Mouse (Mus musculus): ENCODE data around the gene Cast. TPM values are rescaled to one million over a fixed set of nuclear protein-coding genes. Genes with fewer than 3 reads are reported as not detected.

Cast gene
- total and polyA plus RNA-seq, 3 experiments = 15.3 to 24.9 (median 21.0) TPM

GRCm38 (mm10) chr13:74735834-74736233, 72.8 kb downstream of the Cast start:
- no peak for DNase-seq (ENCODE audit: extremely low read depth)
- H3K27ac ChIP-seq (ENCODE audit: insufficient read depth, low read depth) = no peak overlapping the region
- in situ Hi-C loops (cut with MboI; ENCODE audit: low pct_ligation_motif_present, low pct_unique_long_range_greater_than_20kb, low sequenced_read_pairs) = no loop called here

GRCm38 (mm10) chr13:74733726-74734125, 74.9 kb downstream of the Cast start:
- Histone ChIP-seq H3K4me1 (ENCODE audit: control insufficient read depth in 1 of 2, insufficient read depth in 2 of 2) (no peaks in the 10 kb centered on the region), H3K9ac (ENCODE audit: insufficient read depth, low read depth) (no peak overlapping the region), H3K27me3 (replicated peaks) (no peaks in the 10 kb centered on the region), H3K27ac (ENCODE audit: insufficient read depth, low read depth) (no peak overlapping the region), H3K4me2 (ENCODE audit: insufficient read depth, low read depth, poor library complexity, severe bottlenecking) (no peak overlapping the region), H3K4me3 (replicated peaks in 1 of 3; ENCODE audit: low read depth in 2 of 3, low read length in 2 of 3, poor library complexity in 1 of 3) (no peak overlapping the region), H3K9me3 (replicated peaks; ENCODE audit: low read length) (no peaks in the 10 kb centered on the region), H3K36me3 (replicated peaks in 1 of 2; ENCODE audit: control insufficient read depth in 1 of 2, insufficient read depth in 1 of 2, low read length in 1 of 2) (peaks cover 30 to 62% of the 10 kb centered on the region in 2 experiments), H3K79me2 (replicated peaks; ENCODE audit: control insufficient read depth, extremely low read depth, insufficient read depth, poor library complexity, severe bottlenecking) (no peaks in the 10 kb centered on the region)
- in situ Hi-C loops (cut with MboI; ENCODE audit: low pct_ligation_motif_present, low pct_unique_long_range_greater_than_20kb, low sequenced_read_pairs) (no loop called here), dilution Hi-C loops (cut with MboI; ENCODE audit: extremely low pct_ligation_motif_present, extremely low pct_unique_long_range_greater_than_20kb, low sequenced_read_pairs) (no loop called here)
- no peak for DNase-seq (ENCODE audit: extremely low read depth)
- TF ChIP-seq HCFC1 (IDR thresholded peaks at IDR 0.05; ENCODE audit: low read depth, low read length) = no peak

More at GRCm38 (mm10) chr13:74735834-74736233, 72.8 kb downstream of the Cast start:
- TF ChIP-seq CHD2 (IDR thresholded peaks at IDR 0.05; ENCODE audit: low read length) (no peak), ZNF384 (IDR thresholded peaks at IDR 0.05; ENCODE audit: low read depth, low read length) (no peak), MAZ (IDR thresholded peaks at IDR 0.05; ENCODE audit: low read depth, low read length) (no peak), SIN3A (IDR thresholded peaks at IDR 0.05; ENCODE audit: low read length) (no peak), CHD1 (IDR thresholded peaks at IDR 0.05; ENCODE audit: low read depth, low read length) (no peak), KAT2A (IDR thresholded peaks at IDR 0.05; ENCODE audit: insufficient replicate concordance, low read length) (no peak), RAD21 (IDR thresholded peaks at IDR 0.05; ENCODE audit: low read depth, low read length) (no peak), ZKSCAN1 (IDR thresholded peaks at IDR 0.05; ENCODE audit: borderline replicate concordance, low read depth, low read length) (no peak), MAX (IDR thresholded peaks at IDR 0.05; ENCODE audit: low read length) (no peak)
- Histone ChIP-seq H3K9ac (ENCODE audit: insufficient read depth, low read depth) (no peak overlapping the region), H3K36me3 (replicated peaks in 1 of 2; ENCODE audit: control insufficient read depth in 1 of 2, insufficient read depth in 1 of 2, low read length in 1 of 2) (peaks cover 30 to 60% of the 10 kb centered on the region in 2 experiments), H3K9me3 (replicated peaks; ENCODE audit: low read length) (no peaks in the 10 kb centered on the region), H3K4me2 (ENCODE audit: insufficient read depth, low read depth, poor library complexity, severe bottlenecking) (no peak overlapping the region), H3K4me3 (replicated peaks in 1 of 3; ENCODE audit: low read depth in 2 of 3, low read length in 2 of 3, poor library complexity in 1 of 3) (no peak overlapping the region), H3K4me1 (ENCODE audit: control insufficient read depth in 1 of 2, insufficient read depth in 2 of 2) (no peaks in the 10 kb centered on the region), H3K27me3 (replicated peaks) (no peaks in the 10 kb centered on the region), H3K79me2 (replicated peaks; ENCODE audit: control insufficient read depth, extremely low read depth, insufficient read depth, poor library complexity, severe bottlenecking) (no peaks in the 10 kb centered on the region)
- dilution Hi-C loops (cut with MboI; ENCODE audit: extremely low pct_ligation_motif_present, extremely low pct_unique_long_range_greater_than_20kb, low sequenced_read_pairs) = no loop called here

GRCm38 (mm10) chr13:74719002-74719401, 89.6 kb downstream of the Cast start:
- Histone ChIP-seq H3K4me2 (ENCODE audit: insufficient read depth, low read depth, poor library complexity, severe bottlenecking) (no peak overlapping the region), H3K4me1 (ENCODE audit: control insufficient read depth in 1 of 2, insufficient read depth in 2 of 2) (no peaks in the 10 kb centered on the region), H3K4me3 (replicated peaks in 1 of 3; ENCODE audit: low read depth in 2 of 3, low read length in 2 of 3, poor library complexity in 1 of 3) (no peak overlapping the region), H3K9ac (ENCODE audit: insufficient read depth, low read depth) (no peak overlapping the region), H3K27me3 (replicated peaks) (no peaks in the 10 kb centered on the region), H3K27ac (ENCODE audit: insufficient read depth, low read depth) (no peak overlapping the region), H3K79me2 (replicated peaks; ENCODE audit: control insufficient read depth, extremely low read depth, insufficient read depth, poor library complexity, severe bottlenecking) (no peaks in the 10 kb centered on the region), H3K9me3 (replicated peaks; ENCODE audit: low read length) (no peaks in the 10 kb centered on the region), H3K36me3 (replicated peaks in 1 of 2; ENCODE audit: control insufficient read depth in 1 of 2, insufficient read depth in 1 of 2, low read length in 1 of 2) (peaks cover 9 to 28% of the 10 kb centered on the region in 2 experiments)
- in situ Hi-C loops (cut with MboI; ENCODE audit: low pct_ligation_motif_present, low pct_unique_long_range_greater_than_20kb, low sequenced_read_pairs) = no loop called here
- TF ChIP-seq CHD1 (IDR thresholded peaks at IDR 0.05; ENCODE audit: low read depth, low read length) = no peak
- dilution Hi-C loops (cut with MboI; ENCODE audit: extremely low pct_ligation_motif_present, extremely low pct_unique_long_range_greater_than_20kb, low sequenced_read_pairs) = no loop called here
- DNase-seq (ENCODE audit: extremely low read depth) = no peak
